Mouse (Mus musculus) neutrophil, adult 5-6 weeks (primary cell): ENCODE data around the gene Trpm3. TPM values are rescaled to one million over a fixed set of nuclear protein-coding genes. Genes with fewer than 3 reads are reported as not detected.

ENCODE experiments used
- ATAC-seq: fragments of 151-379, 151-347 bp; 2 replicates; pipeline ENCODE4 v1.8.0; 2017; ENCODE audit warnings: mild to moderate bottlenecking, moderate TSS enrichment; ENCODE audit not compliant: insufficient number of reproducible peaks, poor library complexity, low FRiP score, severe bottlenecking; ENCODE audit errors: extremely low read depth
- total RNA-seq: library from RNA; stranded (forward); fragments of 200-1000 nt; gene quantifications from 2 replicates; pipeline ENCODE4 v1.2.3, GENCODE M21; 2017

Trpm3 gene
- total RNA-seq: not detected in 2 replicates

DNA sequence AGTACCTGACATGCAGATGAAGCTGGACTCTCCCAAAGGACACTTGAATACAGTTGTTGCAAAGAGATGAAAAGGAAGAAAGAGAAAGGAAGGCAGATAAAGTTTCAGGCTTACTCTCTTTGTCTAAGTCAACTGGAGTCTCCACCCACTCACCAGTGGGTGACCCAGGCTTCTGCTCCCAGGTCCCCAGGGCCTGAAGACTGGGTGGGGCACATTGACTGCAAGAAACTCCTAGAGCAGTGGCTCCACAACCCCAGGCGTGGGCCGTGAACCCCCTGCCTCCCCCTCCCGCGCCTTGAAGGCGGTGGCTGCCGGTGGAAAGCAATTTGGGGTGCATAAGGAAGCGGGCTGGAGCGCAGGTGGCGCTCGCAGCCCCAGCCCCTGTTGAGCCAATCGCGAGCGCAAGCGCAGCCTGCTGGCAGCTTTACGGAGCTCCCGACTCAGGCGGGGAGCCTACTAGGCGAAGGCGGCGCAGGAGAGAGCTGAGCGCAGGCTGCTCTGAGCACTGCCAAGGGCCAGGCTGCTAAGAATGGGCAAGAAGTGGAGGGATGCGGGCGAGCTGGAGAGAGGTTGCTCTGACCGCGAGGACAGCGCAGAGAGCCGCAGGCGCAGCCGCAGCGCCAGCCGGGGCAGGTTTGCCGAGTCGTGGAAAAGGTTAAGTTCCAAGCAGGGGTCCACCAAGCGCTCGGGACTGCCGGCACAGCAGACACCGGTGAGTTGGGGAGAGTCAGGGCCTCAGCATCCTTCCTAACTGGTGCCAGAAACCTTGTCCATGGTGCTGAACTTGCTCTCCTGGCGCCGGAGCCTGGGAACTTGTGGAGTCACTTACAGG lies at the start of gene Trpm3:
Gene Trpm3 (plus strand): TSS at position 457 of the 832 bp plus-strand sequence.
- ATAC-seq: no peak

DNA sequence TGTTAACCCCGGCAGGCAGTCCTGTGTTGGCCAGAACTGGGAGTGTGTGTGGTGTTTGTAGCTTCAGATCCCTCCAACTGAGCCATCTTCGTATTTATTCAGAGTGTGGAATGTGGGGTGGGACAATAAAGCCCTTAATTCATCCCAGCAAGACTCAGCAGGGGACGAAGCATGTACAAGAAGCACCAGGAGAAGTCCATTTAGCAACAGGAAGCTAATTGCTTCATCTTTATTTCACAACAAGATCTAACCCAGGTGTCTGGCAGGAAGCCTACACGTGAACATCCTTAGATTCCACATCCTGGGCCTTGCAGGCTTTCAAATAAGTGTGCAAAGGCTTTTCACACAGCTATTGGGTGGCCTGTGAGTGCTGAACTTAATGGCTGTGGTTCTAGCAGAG lies 38.3 kb upstream of the Trpm3 start:
- no peak for ATAC-seq

GRCm38 (mm10) chr19:22103865-22104264 lies 35.0 kb upstream of the Trpm3 start:
- no peak for ATAC-seq

- no peak for ATAC-seq
Measured at GRCm38 (mm10) chr19:22104848-22105484, 33.9 kb upstream of the Trpm3 start.

GRCm38 (mm10) chr19:22105648-22106047 lies 33.2 kb upstream of the Trpm3 start:
- no peak for ATAC-seq

- ATAC-seq: no peak
Measured at GRCm38 (mm10) chr19:22108893-22109463, 29.9 kb upstream of the Trpm3 start.

DNA sequence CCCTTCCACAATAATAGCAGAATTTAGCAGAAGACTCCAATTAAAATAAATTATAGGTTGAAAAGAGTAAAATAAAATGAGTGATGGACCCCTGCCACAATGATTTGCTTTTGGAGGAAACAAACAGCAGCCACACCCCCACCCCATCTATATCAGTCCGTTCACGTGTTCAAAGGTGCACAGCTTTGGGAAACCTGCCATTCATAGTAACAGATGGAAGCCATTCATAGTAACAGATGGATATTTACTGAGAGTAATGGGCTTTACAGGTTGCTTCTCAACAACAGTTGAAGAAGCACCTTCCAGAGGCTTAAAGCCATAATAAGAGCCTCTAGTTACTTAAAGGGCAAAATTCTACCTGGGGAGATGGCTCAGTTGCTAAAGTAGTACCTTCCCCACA lies 17.9 kb upstream of the Trpm3 start:
- ATAC-seq: no peak

- ATAC-seq: no peak
Measured at GRCm38 (mm10) chr19:22121631-22122030, 17.2 kb upstream of the Trpm3 start.

DNA sequence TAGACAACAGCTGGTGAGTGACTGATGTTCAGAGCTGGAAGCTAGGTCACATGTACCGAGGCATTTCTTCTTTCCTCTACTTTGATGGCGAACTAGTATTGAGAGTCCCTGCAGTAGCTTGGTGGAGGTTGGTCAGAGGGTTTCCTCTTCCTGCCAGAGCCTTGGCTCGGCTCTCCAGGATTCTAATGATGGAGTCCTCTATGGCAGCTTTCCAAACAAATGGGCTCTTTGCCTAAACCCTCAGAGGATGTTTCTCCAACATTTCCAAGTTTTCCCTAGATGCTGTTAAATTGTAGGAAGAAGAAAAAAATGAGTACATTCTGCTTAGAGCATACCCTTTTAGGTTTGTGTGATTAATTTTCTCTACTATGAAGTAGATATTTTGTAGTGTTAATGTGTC lies 6.2 kb upstream of the Trpm3 start:
- no peak for ATAC-seq

DNA sequence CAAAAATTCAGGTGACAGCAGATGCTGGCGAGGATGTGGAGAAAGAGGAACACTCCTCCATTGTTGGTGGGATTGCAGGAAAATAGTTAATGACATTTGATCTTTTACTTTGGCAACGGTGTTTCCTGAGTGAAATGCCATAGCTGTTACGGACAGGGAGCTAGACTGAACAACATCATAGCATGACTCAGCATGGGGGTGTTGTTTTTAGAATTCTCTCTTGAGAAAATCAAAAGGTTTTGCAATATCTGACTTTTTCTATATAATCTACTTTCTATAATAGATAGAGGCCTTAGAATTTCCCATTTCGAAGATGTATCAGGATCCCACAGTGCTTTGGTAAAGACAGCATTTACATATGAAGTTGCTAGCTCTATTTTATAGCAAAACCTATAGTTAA lies 39.7 kb downstream of the Trpm3 start:
- no peak for ATAC-seq

- ATAC-seq: no peak
Measured at GRCm38 (mm10) chr19:22179017-22179416, 40.2 kb downstream of the Trpm3 start.

GRCm38 (mm10) chr19:22180136-22180535 lies 41.3 kb downstream of the Trpm3 start:
- ATAC-seq: no peak

GRCm38 (mm10) chr19:22189716-22190115 lies 50.9 kb downstream of the Trpm3 start:
- no peak for ATAC-seq

DNA sequence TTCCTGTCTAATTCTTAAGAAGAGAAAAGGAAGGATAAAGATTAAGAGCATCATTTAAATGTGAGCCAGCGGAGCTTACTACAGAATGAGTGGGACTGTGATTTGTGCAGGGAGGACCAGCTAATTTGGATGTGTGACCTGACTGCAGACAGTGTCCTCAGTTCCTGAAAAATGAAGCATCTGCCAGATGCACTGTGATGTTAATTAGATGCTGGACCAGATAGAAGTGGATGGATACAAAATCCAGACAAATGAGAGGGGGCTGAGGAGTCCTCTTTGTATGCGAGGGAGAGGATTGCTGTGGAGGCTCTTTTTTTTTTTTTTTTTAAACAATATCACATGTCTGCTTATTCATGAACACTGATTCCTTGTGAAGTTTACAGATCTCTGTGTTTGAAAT lies 83.7 kb downstream of the Trpm3 start:
- no peak for ATAC-seq

DNA sequence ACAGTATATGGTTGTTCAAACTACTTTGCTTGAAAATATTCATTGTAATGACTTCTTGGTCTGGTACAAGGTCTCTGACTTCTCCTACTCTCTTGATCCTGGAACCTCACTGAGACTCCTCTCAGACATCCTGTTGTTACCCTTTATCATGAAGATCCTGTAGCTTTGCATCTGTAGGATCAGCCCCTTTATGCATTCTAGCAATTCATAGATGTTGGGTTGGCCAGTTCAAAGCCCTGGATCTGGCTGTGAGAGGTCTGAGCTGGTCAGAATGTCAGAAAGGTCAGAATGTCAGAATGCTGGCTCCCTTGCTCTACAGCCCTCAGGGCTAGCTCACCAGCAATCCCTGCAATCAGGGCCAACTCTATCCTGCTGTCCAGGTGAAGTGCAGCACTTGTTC lies 95.3 kb downstream of the Trpm3 start:
- no peak for ATAC-seq

- no peak for ATAC-seq
Measured at GRCm38 (mm10) chr19:22249076-22249475, 110.2 kb downstream of the Trpm3 start.

GRCm38 (mm10) chr19:22272916-22273315 lies 134.1 kb downstream of the Trpm3 start:
- no peak for ATAC-seq

DNA sequence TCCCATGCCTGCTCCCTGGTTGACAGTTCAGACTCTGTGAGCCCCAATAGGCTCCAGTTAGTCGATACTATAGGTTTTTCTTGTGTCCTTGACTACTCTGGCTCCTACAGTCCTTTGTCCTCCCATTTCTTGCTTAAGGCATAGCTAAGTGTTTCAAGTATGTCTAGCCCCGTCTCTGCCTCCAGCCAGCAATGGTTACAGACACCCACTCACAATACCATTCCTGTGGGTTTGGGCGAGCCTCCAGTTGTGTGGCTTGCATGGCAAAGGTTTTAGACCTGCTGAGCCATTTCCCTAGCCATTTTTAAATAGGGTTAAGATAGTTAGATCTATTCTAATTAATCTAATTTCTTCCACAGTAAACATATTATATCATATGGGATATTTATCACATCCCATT lies 145.8 kb downstream of the Trpm3 start:
- no peak for ATAC-seq

- no peak for ATAC-seq
Measured at GRCm38 (mm10) chr19:22292671-22293070, 153.8 kb downstream of the Trpm3 start.

DNA sequence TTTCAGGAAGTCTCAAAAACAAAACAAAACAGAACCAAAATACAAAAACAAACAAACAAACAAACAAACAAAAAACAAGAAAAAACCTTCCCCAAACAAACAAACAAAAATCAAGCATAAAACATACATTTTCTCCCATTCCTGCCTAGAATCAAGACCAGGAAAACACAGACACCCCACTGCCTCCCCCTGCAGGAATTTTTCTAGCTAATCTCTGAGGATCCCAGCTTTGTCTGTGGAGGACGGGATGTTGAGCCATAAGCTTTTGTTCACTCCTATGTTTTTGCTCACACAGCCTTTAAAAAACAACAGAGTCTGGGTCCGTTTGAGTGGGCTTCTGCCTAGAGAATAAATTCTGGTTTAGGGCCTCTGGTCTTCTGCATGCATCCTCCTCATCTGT lies 162.1 kb downstream of the Trpm3 start:
- no peak for ATAC-seq
